Mouse (Mus musculus) forebrain, embryonic 14.5 days (tissue): ENCODE results near the gene Ankrd44. TPM values are rescaled to one million over a fixed set of nuclear protein-coding genes. Genes with fewer than 3 reads are reported as not detected.
A peak's percentile ranks its signal among the peaks of the same experiment; 100 is the strongest.

ENCODE experiments used
- ATAC-seq: fragments of 200-750 bp; cut with Nextera tagmentation; 2 replicates; pipeline ENCODE4 v1.8.0; 2017; ENCODE audit warnings: mild to moderate bottlenecking, moderate library complexity
- DNase-seq: peaks from one replicate; pipeline ENCODE4 v3.0.0-alpha.2; 2015; ENCODE audit warnings: low spot score
- H3K27ac ChIP-seq: fragments of 300-500 bp; sonication (generic); 2 replicates; pipeline ENCODE4 v1.5.1; 2014; ENCODE audit warnings: low read depth, mild to moderate bottlenecking, control low read depth, low read length, moderate library complexity
- H3K27me3 ChIP-seq: fragments of 300-500 bp; sonication (generic); replicated peaks from 2 replicates; pipeline ENCODE4 v1.6.1; 2014; ENCODE audit warnings: low read length, control low read depth, mixed read lengths; ENCODE audit not compliant: control insufficient read depth, insufficient read depth
- H3K36me3 ChIP-seq: fragments of 300-500 bp; sonication (generic); 2 replicates; pipeline ENCODE4 v1.6.1; 2014; ENCODE audit warnings: low read length, control low read depth; ENCODE audit not compliant: control insufficient read depth, insufficient read depth
- H3K4me1 ChIP-seq: fragments of 300-500 bp; sonication (generic); 2 replicates; pipeline ENCODE4 v1.6.1; 2014; ENCODE audit warnings: antibody characterized with exemption, low read length, control low read depth; ENCODE audit not compliant: control insufficient read depth, insufficient read depth
- H3K4me2 ChIP-seq: fragments of 300-500 bp; sonication (generic); 2 replicates; pipeline ENCODE4 v1.6.1; 2014; ENCODE audit warnings: mild to moderate bottlenecking, control low read depth, low read length
- H3K4me3 ChIP-seq: fragments of 300-500 bp; sonication (generic); 2 replicates; pipeline ENCODE4 v1.5.1; 2014; ENCODE audit warnings: low read depth, low read length, control low read depth
- H3K9ac ChIP-seq: fragments of 300-500 bp; sonication (generic); 2 replicates; pipeline ENCODE4 v1.6.1; 2014; ENCODE audit warnings: mild to moderate bottlenecking, low read length, control low read depth, moderate library complexity
- H3K9me3 ChIP-seq: fragments of 300-500 bp; sonication (generic); replicated peaks from 2 replicates; pipeline ENCODE4 v1.6.1; 2016; ENCODE audit warnings: low read length, control low read depth, mixed read lengths; ENCODE audit not compliant: control insufficient read depth
- WGBS: fragments of 180-500 bp; shearing (Covaris S2); extraction: QIAGEN DNeasy Blood & Tissue Kit; methylation state at CpG from one replicate; pipeline ENCODE4 v1.1.7; 2014; 5-methylcytosine and 5-hydroxymethylcytosine counted together
- polyA plus RNA-seq: library from polyadenylated mRNA; unstranded; fragments of >200 nt; fragmentation: Nextera tagmentation; extraction: Ambion mirVana; gene quantifications from 2 replicates; pipeline ENCODE4 v1.2.1, GENCODE M21; 2014

Ankrd44 gene
- polyA plus RNA-seq, 1 experiment from 2014 or later: 18.9 TPM

- no peaks in the 10 kb centered on the region for H3K27me3 ChIP-seq
- no peaks in the 10 kb centered on the region; the same call in 1 of the 2 replicates for H3K4me1 ChIP-seq
- H3K4me3 ChIP-seq: no peak overlapping the region
- no peaks in the 10 kb centered on the region for H3K36me3 ChIP-seq
- no peaks in the 10 kb centered on the region for H3K9me3 ChIP-seq
- ATAC-seq: no peak
- no peak overlapping the region for H3K9ac ChIP-seq
- H3K4me2 ChIP-seq: no peak overlapping the region
- WGBS: 87% methylated on average over 2 of the region's 2 CpGs
- H3K27ac ChIP-seq: no peak overlapping the region
- no peak for DNase-seq
Measured at GRCm38 (mm10) chr1:54882856-54883467, 43.2 kb downstream of the Ankrd44 start.

DNA sequence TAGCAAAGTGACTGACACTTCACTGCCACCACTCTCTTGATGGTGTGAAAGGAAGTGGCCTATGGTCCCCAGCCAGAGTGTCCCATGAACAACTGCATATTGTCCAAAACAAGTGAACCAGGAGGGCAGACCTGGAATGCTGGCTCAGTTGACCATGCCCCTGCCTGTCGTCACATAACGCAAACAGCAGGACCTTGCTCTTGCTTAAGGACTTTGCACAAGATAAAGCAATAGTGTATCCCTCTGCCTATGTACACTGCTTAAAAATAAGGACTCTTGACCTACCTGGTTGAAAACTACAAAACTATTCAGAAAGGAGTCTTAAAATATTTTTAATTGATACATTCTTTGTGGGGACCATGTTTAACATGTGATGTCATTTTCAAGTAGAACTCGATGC lies 44.7 kb downstream of the Ankrd44 start:
- no peak for ATAC-seq
- no peaks in the 10 kb centered on the region for H3K9me3 ChIP-seq
- no peaks in the 10 kb centered on the region for H3K36me3 ChIP-seq
- no peak overlapping the region for H3K27ac ChIP-seq
- H3K27me3 ChIP-seq: no peaks in the 10 kb centered on the region
- no peak for DNase-seq
- H3K4me2 ChIP-seq: no peak overlapping the region
- H3K4me1 ChIP-seq: peaks cover 7% of the 10 kb centered on the region; the same call in 1 of the 2 replicates
- H3K4me3 ChIP-seq: no peak overlapping the region
- WGBS: 81% methylated on average over 3 of the region's 3 CpGs
- H3K9ac ChIP-seq: no peak overlapping the region

DNA sequence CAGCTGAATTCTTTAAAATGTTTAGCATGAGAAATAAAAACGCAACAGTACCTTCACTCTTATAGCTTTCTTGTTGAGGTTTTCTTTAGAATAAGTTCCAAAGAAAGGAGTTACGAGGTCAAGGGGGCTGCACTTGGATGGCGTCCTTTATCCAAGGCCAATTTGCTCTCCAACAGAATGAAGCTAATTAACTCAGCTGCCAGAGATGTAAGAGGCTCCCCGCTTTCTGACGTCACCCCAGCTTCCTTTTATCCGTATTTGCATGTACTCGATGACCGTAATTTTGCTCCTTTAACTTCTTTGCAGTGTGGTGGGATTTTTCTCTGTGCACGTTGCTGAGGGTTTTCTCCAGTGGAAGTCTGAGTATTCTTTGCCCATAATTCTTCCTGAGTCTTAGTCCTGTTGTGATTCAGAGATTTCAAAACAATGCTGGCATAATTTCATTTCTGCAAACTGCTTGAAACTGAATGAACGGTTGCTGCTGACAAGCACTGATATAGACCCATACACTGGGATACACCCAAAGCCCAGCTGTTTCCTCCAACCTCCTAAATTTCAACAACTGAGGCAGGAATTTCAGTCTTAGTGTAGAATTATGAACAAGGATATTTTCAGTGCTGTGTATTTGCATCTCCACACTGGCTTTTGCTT lies 48.6 kb downstream of the Ankrd44 start:
- H3K27ac ChIP-seq: 0 out of 2 replicates have a peak overlapping the region, but pooled peaks have one; percentile 24
- H3K27me3 ChIP-seq: no peaks in the 10 kb centered on the region
- H3K4me2 ChIP-seq: peak overlapping the region; percentile 15
- DNase-seq (peak; percentile 81), ATAC-seq (peak; percentile 83)
- H3K9ac ChIP-seq: peak overlapping the region; percentile 37; the same call in 1 of the 2 replicates
- H3K36me3 ChIP-seq: no peaks in the 10 kb centered on the region
- no peak overlapping the region for H3K4me3 ChIP-seq
- no peaks in the 10 kb centered on the region for H3K9me3 ChIP-seq
- H3K4me1 ChIP-seq: peaks cover 11% of the 10 kb centered on the region; the same call in 1 of the 2 replicates
- WGBS: 6% methylated on average over 10 of the region's 10 CpGs

DNA sequence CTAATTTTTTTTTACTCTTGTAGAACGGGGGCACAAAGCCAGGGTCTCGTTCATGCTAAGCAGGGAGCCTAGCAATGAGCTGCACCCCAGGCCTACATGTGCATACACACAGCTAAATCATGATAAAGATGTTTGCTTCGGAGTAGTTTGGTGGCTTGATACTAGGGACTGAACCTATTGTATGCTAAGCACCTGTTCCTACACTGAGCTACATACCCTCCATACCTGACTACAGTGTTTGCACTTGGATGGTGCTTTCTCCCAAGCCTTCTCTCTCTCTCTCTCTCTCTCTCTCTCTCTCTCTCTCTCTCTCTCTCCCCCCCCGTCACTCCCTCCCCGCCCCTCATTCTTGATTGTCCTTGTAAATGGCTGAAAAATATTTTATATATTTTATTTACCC lies 49.2 kb downstream of the Ankrd44 start:
- Histone ChIP-seq H3K27ac (no peak overlapping the region), H3K9me3 (no peaks in the 10 kb centered on the region), H3K4me3 (no peak overlapping the region), H3K4me1 (peaks cover 11% of the 10 kb centered on the region; the same call in 1 of the 2 replicates), H3K9ac (no peak overlapping the region), H3K4me2 (peak overlapping the region; percentile 15; the same call in 1 of the 2 replicates), H3K36me3 (no peaks in the 10 kb centered on the region), H3K27me3 (no peaks in the 10 kb centered on the region)
- no peak for DNase-seq
- 53% methylated on average over 5 of the region's 5 CpGs for WGBS
- ATAC-seq: peak; percentile 61

- Histone ChIP-seq H3K27me3 (no peaks in the 10 kb centered on the region), H3K4me2 (no peak overlapping the region), H3K9ac (no peak overlapping the region), H3K4me3 (no peak overlapping the region), H3K27ac (no peak overlapping the region), H3K36me3 (no peaks in the 10 kb centered on the region), H3K9me3 (no peaks in the 10 kb centered on the region), H3K4me1 (peaks cover 11% of the 10 kb centered on the region; the same call in 1 of the 2 replicates)
- 93% methylated on average over 6 of the region's 6 CpGs for WGBS
- DNase-seq (no peak), ATAC-seq (no peak)
Measured at GRCm38 (mm10) chr1:54874094-54874493, 52.1 kb downstream of the Ankrd44 start.

DNA sequence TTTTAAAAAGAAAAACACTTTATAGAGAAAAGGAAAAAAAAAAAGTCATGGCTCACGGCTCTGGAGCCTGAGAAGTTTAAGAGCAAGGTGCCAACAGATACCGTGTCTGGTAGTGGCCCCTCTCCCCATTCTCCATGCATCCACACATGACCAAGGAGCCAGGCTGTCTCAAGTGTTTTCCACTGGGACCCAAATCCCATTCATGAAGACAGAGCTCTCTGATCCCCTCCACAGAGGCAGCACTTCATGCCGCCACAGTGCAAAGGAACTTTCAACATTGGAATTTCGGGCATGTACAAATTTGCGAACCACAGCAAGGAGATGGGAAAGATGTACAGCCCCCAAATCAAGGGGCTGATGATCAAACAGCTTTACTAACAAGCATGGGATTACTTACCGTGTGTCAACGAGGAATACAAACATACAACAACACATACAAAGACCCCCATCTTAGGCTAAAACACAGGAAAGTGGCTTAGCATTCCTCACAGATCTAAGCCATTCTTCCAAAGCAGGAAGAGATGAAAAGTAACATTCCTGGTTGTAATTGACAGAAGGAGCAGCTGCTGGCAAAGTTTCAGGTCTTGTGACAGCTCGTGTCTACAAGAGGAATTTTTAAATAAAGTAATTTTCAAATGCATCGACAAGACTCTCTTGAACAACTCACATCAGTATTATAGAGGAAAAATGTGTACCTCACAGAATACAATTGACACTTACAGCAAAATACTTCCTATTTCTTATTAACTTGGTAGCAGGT lies 53.1 kb downstream of the Ankrd44 start:
- Histone ChIP-seq H3K4me1 (peaks cover 14% of the 10 kb centered on the region; the same call in 1 of the 2 replicates), H3K9me3 (no peaks in the 10 kb centered on the region), H3K4me2 (no peak overlapping the region), H3K9ac (no peak overlapping the region), H3K4me3 (no peak overlapping the region), H3K27ac (no peak overlapping the region), H3K36me3 (no peaks in the 10 kb centered on the region), H3K27me3 (no peaks in the 10 kb centered on the region)
- ATAC-seq (no peak), DNase-seq (peak; percentile 33)
- 51% methylated on average over 9 of the region's 9 CpGs for WGBS

GRCm38 (mm10) chr1:54871321-54871720 lies 54.9 kb downstream of the Ankrd44 start:
- Histone ChIP-seq H3K4me3 (no peak overlapping the region), H3K9ac (no peak overlapping the region), H3K36me3 (no peaks in the 10 kb centered on the region), H3K27me3 (no peaks in the 10 kb centered on the region), H3K4me1 (peaks cover 10% of the 10 kb centered on the region; the same call in 1 of the 2 replicates), H3K4me2 (no peak overlapping the region), H3K9me3 (no peaks in the 10 kb centered on the region), H3K27ac (no peak overlapping the region)
- ATAC-seq (no peak), DNase-seq (no peak)
- WGBS: 98% methylated on average over 1 of the region's 1 CpGs

DNA sequence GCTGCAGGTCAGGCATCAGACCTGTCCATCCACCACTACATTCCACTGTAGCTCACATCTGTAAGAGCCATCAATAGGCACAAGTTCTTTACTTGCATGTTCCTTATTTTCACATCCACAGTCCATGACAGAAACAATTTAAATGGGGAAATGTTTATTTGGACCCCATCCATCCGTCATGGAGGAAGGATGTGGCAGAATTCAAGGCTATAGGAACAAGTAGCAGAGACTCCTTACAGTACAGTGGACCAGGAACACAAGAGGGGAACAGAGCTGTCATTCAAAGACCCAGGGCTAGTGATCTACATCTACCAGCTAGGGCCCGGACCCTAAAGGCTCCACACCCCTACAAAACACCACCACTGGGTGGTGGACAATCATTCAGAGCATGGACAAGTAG lies 55.6 kb downstream of the Ankrd44 start:
- ATAC-seq (no peak), DNase-seq (no peak)
- Histone ChIP-seq H3K4me1 (peaks cover 10% of the 10 kb centered on the region; the same call in 1 of the 2 replicates), H3K4me2 (no peak overlapping the region), H3K9me3 (no peaks in the 10 kb centered on the region), H3K36me3 (no peaks in the 10 kb centered on the region), H3K9ac (no peak overlapping the region), H3K27ac (no peak overlapping the region), H3K4me3 (no peak overlapping the region), H3K27me3 (no peaks in the 10 kb centered on the region)
- 91% methylated on average over 2 of the region's 2 CpGs for WGBS
